Mouse (Mus musculus) limb, embryonic 15.5 days (tissue): Measurements from ENCODE around the gene Rundc1. TPM values are rescaled to one million over a fixed set of nuclear protein-coding genes. Genes with fewer than 3 reads are reported as not detected.

Experiments used
- ATAC-seq: fragments of 200-750 bp; cut with Nextera tagmentation; 2 replicates; pipeline ENCODE4 v1.8.0; 2017; ENCODE audit warnings: low read depth, moderate TSS enrichment; ENCODE audit not compliant: insufficient number of reproducible peaks, low FRiP score, low TSS enrichment
- H3K27ac ChIP-seq: fragments of 300-500 bp; sonication (generic); 2 replicates; pipeline ENCODE4 v1.5.1; 2015; ENCODE audit warnings: moderate library complexity, mild to moderate bottlenecking, inconsistent platforms
- H3K27me3 ChIP-seq: fragments of 300-500 bp; sonication (generic); 2 replicates; pipeline ENCODE4 v1.6.1; 2015; ENCODE audit warnings: inconsistent platforms
- H3K36me3 ChIP-seq: fragments of 300-500 bp; sonication (generic); 2 replicates; pipeline ENCODE4 v1.6.1; 2015; ENCODE audit warnings: inconsistent platforms
- H3K4me1 ChIP-seq: fragments of 300-500 bp; sonication (generic); 2 replicates; pipeline ENCODE4 v1.6.1; 2015; ENCODE audit warnings: inconsistent platforms
- H3K4me2 ChIP-seq: fragments of 300-500 bp; sonication (generic); 2 replicates; pipeline ENCODE4 v1.6.1; 2015; ENCODE audit warnings: mild to moderate bottlenecking, inconsistent platforms
- H3K4me3 ChIP-seq: fragments of 300-500 bp; sonication (generic); 2 replicates; pipeline ENCODE4 v1.5.1; 2015; ENCODE audit warnings: mild to moderate bottlenecking, inconsistent platforms
- H3K9ac ChIP-seq: fragments of 300-500 bp; sonication (generic); 2 replicates; pipeline ENCODE4 v1.6.1; 2015; ENCODE audit warnings: inconsistent platforms
- H3K9me3 ChIP-seq: fragments of 300-500 bp; sonication (generic); 2 replicates; pipeline ENCODE4 v1.6.1; 2016; ENCODE audit warnings: inconsistent platforms
- WGBS: fragments of 180-500 bp; shearing (Covaris S2); methylation state at CpG from one replicate; pipeline ENCODE4 v1.1.7; 2015; 5-methylcytosine and 5-hydroxymethylcytosine counted together
- microRNA-seq: library from miRNA; unstranded; fragments of <30 nt; microRNA quantifications from one replicate; pipeline ENCODE4, GENCODE M21; 2016
- polyA plus RNA-seq: library from polyadenylated mRNA; unstranded; fragments of >200 nt; fragmentation: Nextera tagmentation; extraction: Ambion mirVana; gene quantifications from 2 replicates; pipeline ENCODE4 v1.2.1, GENCODE M21; 2015

Rundc1 gene
- polyA plus RNA-seq, 1 experiment from 2014 or later, result 19.3 TPM

- 84% methylated on average over 6 of the region's 6 CpGs for WGBS
- ATAC-seq, result no peak
- no peak overlapping the region for H3K4me2 ChIP-seq
- no peak overlapping the region for H3K4me3 ChIP-seq
- no peak overlapping the region for H3K27ac ChIP-seq
- H3K4me1 ChIP-seq, result 0 out of 2 replicates have a peak, but pooled peaks cover 2% of the 10 kb centered on the region
- peaks cover 7% of the 10 kb centered on the region; the same call in 1 of the 2 replicates for H3K36me3 ChIP-seq
- no peaks in the 10 kb centered on the region for H3K9me3 ChIP-seq
- no peak overlapping the region for H3K9ac ChIP-seq
- 0 out of 2 replicates have a peak, but pooled peaks cover under 1% of the 10 kb centered on the region for H3K27me3 ChIP-seq
These were observed 59.4 kb downstream of the Rundc1 start for GRCm38 (mm10) chr11:101484245-101484644.

- Histone ChIP-seq H3K9me3 (no peaks in the 10 kb centered on the region), H3K4me3 (no peak overlapping the region), H3K27ac (no peak overlapping the region), H3K9ac (no peak overlapping the region), H3K4me2 (no peak overlapping the region), H3K36me3 (peaks cover 7% of the 10 kb centered on the region; the same call in 1 of the 2 replicates), H3K4me1 (no peaks in the 10 kb centered on the region), H3K27me3 (no peaks in the 10 kb centered on the region)
- WGBS, result 85% methylated on average over 7 of the region's 7 CpGs
- no peak for ATAC-seq
These were observed 59.9 kb downstream of the Rundc1 start for GRCm38 (mm10) chr11:101484814-101485213.

Small RNA genes lying within 50 kb of the gene (microRNA-seq; reads per million reads assigned to microRNA genes)
- not detected for gene Mir6929

Other genes starting within 250 kb of the Rundc1 start
- gene Ccr10, start 249.6 kb upstream of the Rundc1 start, polyA plus RNA-seq, result 0.14 and 0.36 TPM in 2 replicates
- 15.6 and 17.6 TPM in 2 replicates for gene Ezh1, start 198.6 kb upstream of the Rundc1 start, polyA plus RNA-seq
- 99.6 and 110 TPM in 2 replicates for gene Ramp2, start 179.1 kb upstream of the Rundc1 start, polyA plus RNA-seq
- gene Vps25, start 171.4 kb upstream of the Rundc1 start, polyA plus RNA-seq, result 112 and 120 TPM in 2 replicates
- 7.9 and 9.9 TPM in 2 replicates for gene Wnk4, start 164.5 kb upstream of the Rundc1 start, polyA plus RNA-seq
- 0.70 and 1.3 TPM in 2 replicates for gene Cntd1, start 146.1 kb upstream of the Rundc1 start, polyA plus RNA-seq
- gene Coa3, start 146.0 kb upstream of the Rundc1 start, polyA plus RNA-seq, result 148 and 154 TPM in 2 replicates
- gene Becn1, start 122.8 kb upstream of the Rundc1 start, polyA plus RNA-seq, result 128 and 137 TPM in 2 replicates
- 116 and 125 TPM in 2 replicates for gene Psme3, start 108.9 kb upstream of the Rundc1 start, polyA plus RNA-seq
- 1.0 and 1.2 TPM in 2 replicates for gene Aoc2, start 100.0 kb upstream of the Rundc1 start, polyA plus RNA-seq
- gene Aoc3, start 94.5 kb upstream of the Rundc1 start, polyA plus RNA-seq, result 0.90 and 1.5 TPM in 2 replicates
- gene G6pc, start 57.5 kb upstream of the Rundc1 start, polyA plus RNA-seq, result not detected in 2 replicates
- 52.6 and 57.2 TPM in 2 replicates for gene Aarsd1, start 7.5 kb upstream of the Rundc1 start, polyA plus RNA-seq
- 11.8 and 18.3 TPM in 2 replicates for gene Gm27029, start 289 bp upstream of the Rundc1 start, polyA plus RNA-seq
- 15.5 and 36.1 TPM in 2 replicates for gene Ptges3l, start 248 bp downstream of the Rundc1 start, polyA plus RNA-seq
- 262 and 315 TPM in 2 replicates for gene Rpl27, start 17.2 kb downstream of the Rundc1 start, polyA plus RNA-seq
- 23.2 and 25.1 TPM in 2 replicates for gene Ifi35, start 23.3 kb downstream of the Rundc1 start, polyA plus RNA-seq
- 10.3 and 11.9 TPM in 2 replicates for gene Rnd2, start 39.9 kb downstream of the Rundc1 start, polyA plus RNA-seq
- 78.6 and 81.3 TPM in 2 replicates for gene Vat1, start 41.1 kb downstream of the Rundc1 start, polyA plus RNA-seq
- 7.2 and 8.6 TPM in 2 replicates for gene Brca1, start 126.9 kb downstream of the Rundc1 start, polyA plus RNA-seq
- 72.6 and 74.1 TPM in 2 replicates for gene Nbr1, start 127.1 kb downstream of the Rundc1 start, polyA plus RNA-seq
- 7.0 and 7.7 TPM in 2 replicates for gene Tmem106a, start 157.2 kb downstream of the Rundc1 start, polyA plus RNA-seq
- not detected in 2 replicates for gene Gm11634, start 174.2 kb downstream of the Rundc1 start, polyA plus RNA-seq
- 44.1 and 47.8 TPM in 2 replicates for gene Rdm1, start 202.1 kb downstream of the Rundc1 start, polyA plus RNA-seq
- gene Arl4d, start 240.5 kb downstream of the Rundc1 start, polyA plus RNA-seq, result 6.1 and 7.2 TPM in 2 replicates